Mouse (Mus musculus): ENCODE results near the gene Samt2. TPM values are rescaled to one million over a fixed set of nuclear protein-coding genes. Genes with fewer than 3 reads are reported as not detected.
"Not testable (repeated sequence)": the region's sequence is repeated elsewhere in the genome, so short reads cannot be mapped to it uniquely, and the experiment has no call there.

The Samt2 gene
- not detected in 2 replicates for polyA plus RNA-seq (2014; fragmentation: Nextera tagmentation; extraction: Ambion mirVana)

- not testable (repeated sequence) for H3K27me3 ChIP-seq (ENCODE audit: control insufficient read depth, insufficient read depth, low read length); H3K4me3 ChIP-seq (ENCODE audit: low read depth, low read length); H3K9ac ChIP-seq (replicated peaks; ENCODE audit: low read depth, low read length); H3K4me2 ChIP-seq (ENCODE audit: low read depth, low read length); H3K9me3 ChIP-seq (ENCODE audit: control insufficient read depth, low read length); H3K4me1 ChIP-seq (ENCODE audit: control insufficient read depth, insufficient read depth, low read length); H3K36me3 ChIP-seq (ENCODE audit: control insufficient read depth, insufficient read depth, low read length); ATAC-seq (ENCODE audit: low read depth); H3K27ac ChIP-seq (ENCODE audit: low read depth, low read length)
- WGBS, result 73% methylated on average over 2 of the region's 2 CpGs
Measured at GRCm38 (mm10) chrX:154579260-154579659, at the start of gene Samt2. Gene Samt2 (minus strand): TSS chrX:154579360.

Other genes starting within 250 kb of the Samt2 start
- gene 4930524N10Rik, start 236.0 kb downstream of the Samt2 start, polyA plus RNA-seq (2014; fragmentation: Nextera tagmentation; extraction: Ambion mirVana), result not detected in 2 replicates
- not detected in 2 replicates for gene Samt4, start 97.4 kb downstream of the Samt2 start, polyA plus RNA-seq (2014; fragmentation: Nextera tagmentation; extraction: Ambion mirVana)

Measured in neural tube, embryonic 14.5 days (tissue).